Mouse (Mus musculus) stomach, postnatal 0 days (tissue): ENCODE results near the gene Pex6.

Source experiments
- CTCF ChIP-seq: IDR thresholded peaks from 2 replicates; pipeline ENCODE4 v1.5.1; 2016; ENCODE audit warnings: antibody characterized with exemption, low read depth, mild to moderate bottlenecking, moderate library complexity
- EP300 ChIP-seq: optimal IDR thresholded peaks from 2 replicates; pipeline ENCODE3; 2016; ENCODE audit warnings: antibody characterized with exemption

DNA sequence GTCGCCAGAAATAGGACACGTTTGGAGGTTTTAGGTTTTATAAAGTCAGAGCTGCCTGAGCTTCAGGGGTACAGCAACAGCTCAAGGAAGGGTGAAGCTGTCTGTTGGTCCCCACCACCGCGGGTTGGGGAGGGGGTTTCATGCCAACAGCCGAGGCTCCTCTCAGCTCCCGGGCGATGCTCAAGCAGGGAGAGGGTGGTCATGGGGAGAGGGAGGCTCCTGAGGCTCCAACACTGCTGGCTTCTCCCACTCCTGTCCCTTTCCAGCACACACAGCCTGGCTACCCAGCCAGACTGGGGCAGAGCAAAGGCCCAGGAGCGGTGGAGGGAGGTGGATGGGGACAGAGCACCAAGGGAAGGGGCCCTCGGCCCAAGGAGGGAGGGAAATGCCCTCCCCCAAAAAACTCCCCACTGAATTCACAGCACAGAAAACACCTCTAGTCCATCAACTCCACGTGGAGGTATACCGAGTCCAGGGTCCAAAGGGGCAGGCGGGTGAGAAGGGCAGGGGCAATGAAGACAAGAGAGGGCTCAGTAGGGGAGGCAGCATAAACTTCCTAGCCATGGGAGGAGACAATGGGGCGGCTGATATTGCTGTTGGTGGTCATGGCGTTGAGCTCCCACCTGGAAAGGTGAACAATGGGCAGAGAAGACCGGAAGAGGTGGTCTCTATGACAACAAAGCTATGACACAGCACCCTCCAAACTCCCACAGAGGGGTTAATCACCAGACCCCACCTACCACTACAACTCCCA is 36.6 kb upstream of the Pex6 start:
- TF ChIP-seq EP300 (no peak), CTCF (no peak)
